Mouse (Mus musculus) kidney, adult 11 months (tissue): ENCODE results near the gene Sorbs1.

Experiments used
- DNase-seq: peaks from one replicate; pipeline ENCODE4 v3.0.0; 2022

Gene Sorbs1

GRCm38 (mm10) chr19:40336694-40337093 is 176.9 kb downstream of the Sorbs1 start:
- DNase-seq: no peak

GRCm38 (mm10) chr19:40333905-40334304 is 179.7 kb downstream of the Sorbs1 start:
- DNase-seq: no peak

GRCm38 (mm10) chr19:40333081-40333480 is 180.5 kb downstream of the Sorbs1 start:
- no peak for DNase-seq

GRCm38 (mm10) chr19:40332303-40332702 is 181.3 kb downstream of the Sorbs1 start:
- no peak for DNase-seq

GRCm38 (mm10) chr19:40331846-40332245 is 181.7 kb downstream of the Sorbs1 start:
- no peak for DNase-seq

- no peak for DNase-seq
Observed at GRCm38 (mm10) chr19:40326126-40326525, 187.5 kb downstream of the Sorbs1 start.

GRCm38 (mm10) chr19:40325381-40325780 is 188.2 kb downstream of the Sorbs1 start:
- no peak for DNase-seq

GRCm38 (mm10) chr19:40322226-40322625 is 191.4 kb downstream of the Sorbs1 start:
- no peak for DNase-seq

GRCm38 (mm10) chr19:40319199-40319598 is 194.4 kb downstream of the Sorbs1 start:
- no peak for DNase-seq

GRCm38 (mm10) chr19:40318511-40318910 is 195.1 kb downstream of the Sorbs1 start:
- no peak for DNase-seq

- no peak for DNase-seq
Observed at GRCm38 (mm10) chr19:40317001-40317400, 196.6 kb downstream of the Sorbs1 start.

- no peak for DNase-seq
Observed at GRCm38 (mm10) chr19:40314252-40314651, 199.3 kb downstream of the Sorbs1 start.

- DNase-seq: no peak
Observed at GRCm38 (mm10) chr19:40311631-40312030, 201.9 kb downstream of the Sorbs1 start.

- DNase-seq: no peak
Observed at GRCm38 (mm10) chr19:40310410-40311130, 203.0 kb downstream of the Sorbs1 start.

GRCm38 (mm10) chr19:40309911-40310310 is 203.7 kb downstream of the Sorbs1 start:
- DNase-seq: no peak

GRCm38 (mm10) chr19:40307550-40307949 is 206.0 kb downstream of the Sorbs1 start:
- no peak for DNase-seq

- DNase-seq: no peak
Observed at GRCm38 (mm10) chr19:40306631-40307030, 206.9 kb downstream of the Sorbs1 start.

GRCm38 (mm10) chr19:40305456-40305855 is 208.1 kb downstream of the Sorbs1 start:
- DNase-seq: no peak

GRCm38 (mm10) chr19:40302916-40303315 is 210.7 kb downstream of the Sorbs1 start:
- DNase-seq: no peak

- DNase-seq: no peak
Observed at GRCm38 (mm10) chr19:40302477-40302876, 211.1 kb downstream of the Sorbs1 start.

GRCm38 (mm10) chr19:40299983-40300759 is 213.4 kb downstream of the Sorbs1 start:
- DNase-seq: no peak

GRCm38 (mm10) chr19:40299182-40299581 is 214.4 kb downstream of the Sorbs1 start:
- DNase-seq: no peak

GRCm38 (mm10) chr19:40298574-40298973 is 215.0 kb downstream of the Sorbs1 start:
- no peak for DNase-seq

- no peak for DNase-seq
Observed at GRCm38 (mm10) chr19:40297798-40298144, 215.8 kb downstream of the Sorbs1 start.
